Mouse (Mus musculus): ENCODE results near the gene Kcnab3.

The Kcnab3 gene

DNA sequence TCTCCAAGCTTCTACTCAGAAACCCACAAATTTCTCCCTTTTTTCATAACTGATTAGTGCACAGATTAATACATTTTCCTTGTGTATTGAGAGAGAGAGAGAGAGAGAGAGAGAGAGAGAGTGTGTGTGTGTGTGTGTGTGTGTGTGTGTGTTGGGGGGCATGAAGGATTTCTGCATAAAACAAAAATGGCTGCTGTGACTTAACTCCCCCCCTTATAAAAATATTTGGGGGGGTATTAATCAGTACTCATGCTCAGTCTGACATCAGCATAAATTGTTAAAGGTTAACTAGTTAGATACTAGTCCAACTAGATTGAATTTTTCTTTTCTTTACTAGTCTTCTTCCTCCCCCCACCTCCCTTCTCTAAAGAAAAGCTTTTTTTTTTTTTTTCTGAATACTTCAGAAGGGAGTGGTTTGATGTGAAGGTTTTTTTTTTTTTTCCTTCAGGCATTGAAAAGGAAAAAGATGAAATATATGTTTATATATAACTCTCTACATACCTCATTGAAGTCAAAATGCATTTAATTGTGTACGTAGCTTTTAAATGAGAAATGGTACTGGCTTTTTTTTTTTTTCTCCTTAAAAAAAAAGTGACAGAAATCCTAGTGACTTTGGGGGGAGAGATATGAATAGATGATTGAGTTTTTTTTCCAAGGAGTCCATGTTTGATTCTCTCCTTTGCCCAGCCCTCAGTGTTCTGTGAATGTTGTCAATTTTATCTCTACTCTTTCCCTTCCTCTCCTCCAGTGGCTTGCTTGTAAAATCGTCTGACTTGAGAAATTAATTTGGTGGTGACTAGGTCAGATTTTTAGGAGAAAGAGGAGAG, 44.1 kb downstream of the Kcnab3 start:
- no peak for DNase-seq (ENCODE audit: low read depth, low spot score)

- no peak for DNase-seq (ENCODE audit: low read depth, low spot score)
These were observed 44.8 kb downstream of the Kcnab3 start for GRCm38 (mm10) chr11:69370817-69371215.

GRCm38 (mm10) chr11:69371601-69372000, 45.5 kb downstream of the Kcnab3 start:
- no peak for DNase-seq (ENCODE audit: low read depth, low spot score)

DNA sequence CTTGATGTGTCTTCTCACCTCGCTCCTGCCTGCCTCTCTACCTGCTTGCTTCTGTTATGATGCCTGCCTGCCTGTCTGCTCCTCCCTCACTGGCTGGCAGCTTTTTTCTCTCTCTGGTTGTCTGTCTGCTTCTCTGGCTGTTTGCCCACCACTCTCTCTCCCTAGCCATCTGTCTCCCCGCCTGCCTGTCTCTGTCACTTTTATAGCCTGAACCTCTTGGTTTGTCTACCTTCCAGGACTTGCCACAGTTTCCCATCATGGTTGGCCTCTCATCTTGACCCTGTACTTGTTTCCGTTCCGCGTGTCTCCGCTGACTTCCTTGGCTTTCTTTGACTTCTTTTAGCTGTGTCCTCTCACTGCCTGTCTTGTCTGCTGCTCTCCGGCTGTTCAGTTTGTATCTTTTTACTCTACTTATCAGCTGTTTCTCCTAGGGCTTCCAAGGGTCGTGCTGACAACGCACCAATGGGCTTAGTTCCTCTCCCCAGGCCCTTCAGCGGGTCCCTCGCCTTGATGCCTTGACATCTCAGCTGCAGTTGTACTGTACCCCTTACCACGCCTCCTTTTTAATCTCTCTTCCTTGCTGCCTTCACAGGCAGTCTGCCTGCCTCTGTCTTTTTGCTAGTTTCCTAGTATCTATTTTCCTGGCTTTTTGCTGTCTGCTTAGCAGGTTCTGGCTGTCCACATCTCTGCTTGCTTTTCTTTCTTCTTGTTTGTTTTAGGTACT, 46.2 kb downstream of the Kcnab3 start:
- DNase-seq (ENCODE audit: low read depth, low spot score), result no peak

DNA sequence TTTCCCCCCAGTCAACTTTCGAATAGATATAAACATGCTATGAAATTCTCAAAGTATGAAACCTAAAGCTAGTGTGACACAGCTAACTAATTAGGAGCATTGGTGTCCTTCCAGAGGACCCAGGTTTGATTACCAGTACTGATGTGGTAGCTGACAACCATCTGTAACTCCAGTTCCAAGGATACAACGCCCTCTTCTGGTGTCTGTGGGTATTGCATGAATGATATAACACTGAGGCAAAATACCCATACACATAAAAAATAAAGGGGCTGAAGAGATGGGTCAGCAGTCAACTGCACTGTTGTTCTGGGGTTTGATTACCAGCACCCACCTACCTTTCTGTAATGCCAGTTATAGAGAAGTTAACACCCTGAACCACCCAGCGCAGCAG, 46.7 kb downstream of the Kcnab3 start:
- peak; percentile 77 for DNase-seq (ENCODE audit: low read depth, low spot score)

DNA sequence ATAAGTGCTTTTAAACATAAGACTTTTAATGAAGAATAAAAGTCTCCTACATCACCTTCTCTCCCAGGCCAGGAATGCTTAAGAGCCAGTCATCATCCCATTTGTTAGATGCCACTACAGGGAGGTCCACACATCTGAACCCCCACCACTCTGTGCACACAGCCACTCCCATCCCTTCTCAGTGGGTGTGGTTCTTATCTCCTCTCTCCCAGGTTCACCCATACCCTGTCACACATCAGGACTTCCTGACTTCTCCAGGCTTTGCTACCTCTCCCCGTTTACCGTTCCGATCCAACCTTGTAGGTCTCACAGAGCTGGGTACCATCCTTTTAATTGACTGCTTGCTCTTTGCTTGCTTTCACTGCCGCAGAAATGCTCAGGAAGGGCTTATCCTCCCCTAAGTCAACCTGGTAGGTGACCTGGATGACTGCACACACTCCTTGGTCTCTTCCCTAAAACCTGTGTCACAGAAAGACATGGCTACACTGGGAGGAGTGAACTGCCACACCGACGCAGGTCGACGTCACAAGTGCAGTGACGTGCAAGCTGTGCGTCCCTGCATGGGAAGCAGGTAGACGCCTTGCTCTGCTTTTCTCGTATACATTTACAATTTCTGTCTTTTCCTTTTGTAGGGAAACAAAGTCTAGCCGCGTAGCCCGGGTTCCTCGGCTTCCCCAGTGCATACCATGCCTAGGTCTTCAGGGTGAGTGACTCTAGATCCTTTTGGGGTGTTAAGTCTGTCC, 47.3 kb downstream of the Kcnab3 start:
- DNase-seq (ENCODE audit: low read depth, low spot score), result peak; percentile 82

DNA sequence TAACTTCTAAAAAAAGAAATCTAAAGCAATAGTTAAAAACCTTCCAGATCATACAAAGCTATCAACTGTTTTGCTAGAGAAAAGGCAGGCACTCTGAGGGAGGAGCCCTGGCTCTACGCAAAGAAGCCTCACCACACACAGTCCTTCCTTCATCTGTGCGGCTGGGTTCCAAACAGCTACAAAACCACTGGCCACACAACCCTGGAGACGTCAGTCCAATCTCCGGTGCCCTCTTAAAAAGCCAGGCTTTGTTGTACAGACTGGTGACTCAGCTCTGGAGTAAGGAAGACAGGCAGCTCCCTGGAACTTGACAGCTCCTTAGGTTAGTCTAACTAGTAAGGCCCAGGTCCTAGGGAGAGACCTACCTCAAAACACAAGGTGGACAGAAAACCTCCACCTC, 49.6 kb downstream of the Kcnab3 start:
- no peak for DNase-seq (ENCODE audit: low read depth, low spot score)

GRCm38 (mm10) chr11:69377766-69378165, 51.7 kb downstream of the Kcnab3 start:
- DNase-seq (ENCODE audit: low read depth, low spot score), result no peak

- DNase-seq (ENCODE audit: low read depth, low spot score), result no peak
These were observed 53.5 kb downstream of the Kcnab3 start for GRCm38 (mm10) chr11:69379600-69379999.

DNA sequence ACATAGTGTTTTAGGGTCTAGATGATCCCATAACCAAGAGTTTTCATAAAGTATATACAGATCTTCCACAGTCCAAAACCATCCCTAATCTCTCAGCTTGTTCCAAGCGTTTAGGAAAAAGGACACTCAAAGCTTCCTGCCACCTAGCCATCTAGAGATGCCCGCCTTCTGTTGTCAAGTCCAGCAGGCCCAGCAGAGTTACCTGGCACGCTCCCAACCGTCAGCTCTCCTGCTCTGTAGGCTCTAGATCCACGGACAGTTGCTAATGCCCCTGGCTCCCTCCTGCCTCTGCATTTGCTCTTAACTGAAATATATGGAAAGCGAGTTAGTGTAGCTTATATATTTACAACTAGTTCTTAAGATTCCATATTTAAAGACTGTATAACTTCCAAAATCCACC, 55.3 kb downstream of the Kcnab3 start:
- DNase-seq (ENCODE audit: low read depth, low spot score), result no peak
